Mouse (Mus musculus) c-Kit-positive CD71-positive TER-119-negative erythroid progenitor cells, embryonic 14.5 days (primary cell): ENCODE results near the gene Fat2.

ENCODE experiments used
- DNase-seq: peaks from one replicate; pipeline ENCODE4 v3.0.0-alpha.2; 2013; ENCODE audit warnings: low read depth

The Fat2 gene

DNA sequence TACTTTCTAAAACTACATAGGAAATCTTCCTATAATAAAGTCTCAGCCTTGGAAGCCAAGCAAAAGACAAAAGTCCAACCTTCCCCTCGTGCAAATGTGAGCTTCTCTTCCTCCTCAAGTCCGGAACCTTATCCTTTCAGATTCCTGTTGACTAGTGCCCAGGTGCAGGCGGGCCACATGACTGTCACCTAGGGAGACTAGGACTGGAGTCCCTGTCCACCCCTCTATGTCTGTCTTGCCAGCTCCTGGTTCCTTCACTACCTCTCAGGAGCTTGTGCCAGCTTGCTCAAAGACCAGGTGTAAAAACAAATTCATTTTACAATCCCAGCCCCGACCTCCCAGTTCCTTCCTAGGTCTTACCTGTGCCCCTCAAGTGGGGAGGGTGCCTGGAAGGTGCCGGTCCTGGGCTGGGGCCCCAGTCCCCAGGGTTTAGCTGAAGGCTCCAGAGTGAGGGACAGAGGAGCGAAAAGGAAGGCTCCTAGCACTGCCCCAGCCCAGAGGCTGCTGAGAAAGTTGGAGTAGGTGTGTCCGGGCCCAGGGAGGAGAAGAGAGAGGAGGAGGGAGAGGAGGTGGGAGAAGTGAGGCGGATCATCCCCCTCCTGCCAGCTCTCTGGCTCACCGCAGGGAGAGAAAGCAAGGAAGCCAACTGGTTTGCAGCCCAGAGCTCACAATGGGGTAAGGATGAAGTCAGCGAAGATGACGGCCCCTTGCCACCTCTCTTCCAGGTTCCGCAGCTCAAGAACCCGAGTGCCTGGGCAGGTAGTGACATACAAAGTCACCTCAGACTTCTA is at the start of gene Fat2:
TSS of gene Fat2 (minus strand) at position 464 of the 791 bp plus-strand sequence.
- no peak for DNase-seq

DNA sequence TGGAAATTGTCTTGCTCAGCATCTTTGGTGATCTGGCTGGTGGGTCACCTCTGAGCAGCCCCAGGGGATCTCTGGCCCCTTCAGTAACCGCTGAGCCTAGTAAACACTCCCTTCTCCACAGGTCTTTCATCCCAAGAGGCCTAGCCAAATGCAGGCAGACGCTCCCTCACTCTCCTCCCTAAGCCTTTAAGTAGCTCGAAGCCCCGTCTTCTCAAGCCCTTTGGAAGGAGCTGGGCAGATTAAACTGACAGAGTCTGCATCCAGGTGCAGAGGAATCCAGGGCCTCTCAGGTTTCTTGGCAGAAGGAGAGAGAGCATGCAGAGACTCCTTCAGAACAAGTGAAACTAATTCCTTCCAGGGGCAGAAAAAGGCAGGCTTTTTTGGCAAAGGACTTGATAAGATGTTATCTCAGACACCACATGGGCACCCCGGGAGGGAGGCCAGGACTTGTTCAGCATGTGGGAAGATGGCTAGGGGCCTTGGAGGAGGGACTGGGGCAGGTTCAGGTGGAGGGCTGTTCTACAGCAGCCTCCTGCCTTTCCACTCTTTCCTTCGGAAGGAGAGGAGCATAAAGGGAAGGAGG is 47.2 kb upstream of the Fat2 start:
- no peak for DNase-seq

- DNase-seq = no peak
Measured at GRCm38 (mm10) chr11:55380908-55381307, 44.5 kb upstream of the Fat2 start.

- DNase-seq = no peak
Measured at GRCm38 (mm10) chr11:55378371-55378770, 42.0 kb upstream of the Fat2 start.

- peak; percentile 15 for DNase-seq
Measured at GRCm38 (mm10) chr11:55373838-55374237, 37.5 kb upstream of the Fat2 start.

DNA sequence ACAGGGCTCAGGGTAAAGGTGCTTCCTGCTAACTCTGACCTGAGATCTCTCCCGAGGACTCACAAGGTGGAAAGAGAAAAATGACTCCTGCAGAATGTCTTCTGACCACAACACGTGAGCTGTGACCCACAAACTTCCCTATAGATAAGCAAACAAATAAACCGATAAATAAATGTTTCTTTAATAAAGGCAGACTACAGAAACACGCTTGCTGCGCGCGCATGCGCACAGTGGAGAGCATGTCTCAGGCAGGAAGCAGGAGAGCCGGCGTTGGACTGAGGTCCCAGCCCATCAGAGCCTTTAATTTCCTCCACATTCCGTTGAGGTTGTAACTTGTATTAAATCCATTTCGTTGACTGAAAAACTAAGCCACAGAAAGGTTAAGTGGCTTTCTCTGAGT is 37.0 kb upstream of the Fat2 start:
- DNase-seq = no peak

- no peak for DNase-seq
Measured at GRCm38 (mm10) chr11:55372001-55372400, 35.6 kb upstream of the Fat2 start.

DNA sequence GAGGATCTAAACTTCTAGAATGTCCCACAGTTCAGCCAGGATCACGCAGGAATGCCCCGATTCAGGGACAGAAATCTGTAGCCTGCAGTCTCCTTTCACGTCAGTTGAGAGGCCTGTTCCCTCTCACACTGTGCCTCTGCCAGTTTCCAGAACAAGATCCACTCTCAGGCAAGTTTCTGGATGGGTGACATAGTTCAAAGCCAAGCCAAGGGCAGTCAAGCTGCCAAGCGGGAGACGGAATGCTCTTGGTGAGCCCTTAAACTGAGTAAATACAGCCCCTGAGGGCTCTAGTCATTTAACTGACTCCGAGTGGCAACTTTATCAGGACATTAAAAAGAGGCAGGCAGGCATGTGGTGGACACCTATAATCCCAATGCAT is 32.7 kb upstream of the Fat2 start:
- DNase-seq = no peak

DNA sequence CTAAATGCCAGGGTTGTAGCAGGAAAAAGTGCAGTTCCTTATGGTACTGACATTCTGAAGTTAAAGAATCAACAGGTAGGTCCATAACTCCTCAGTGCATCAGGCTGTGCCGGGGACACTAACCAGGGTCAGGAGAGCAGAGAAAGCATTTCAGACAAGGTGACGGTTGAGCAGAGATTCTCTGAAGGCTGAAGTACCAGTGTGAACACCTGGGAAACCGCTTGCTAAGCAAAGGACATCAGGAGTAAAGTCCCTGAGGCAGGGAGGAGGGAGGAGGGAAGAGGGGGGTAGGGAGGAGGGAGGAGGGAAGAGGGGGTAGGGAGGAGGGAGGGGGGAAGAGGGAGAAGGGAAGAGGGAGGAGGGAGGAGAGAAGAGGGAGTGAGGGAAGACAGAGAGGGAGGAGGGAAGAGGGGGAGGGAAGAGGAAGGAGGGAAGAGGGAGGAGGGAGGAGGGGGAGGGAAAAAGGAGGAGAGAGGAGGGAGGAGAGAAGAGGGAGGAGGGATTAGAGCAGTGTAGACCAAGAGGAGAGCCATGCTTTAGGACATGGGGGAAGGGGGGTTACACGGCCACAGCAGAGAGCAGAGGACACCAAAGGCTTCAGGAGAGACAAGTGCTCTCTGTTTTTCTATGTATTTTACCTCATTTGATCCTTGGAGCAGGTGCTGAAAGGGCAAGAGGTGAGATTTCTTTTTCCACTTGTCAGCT is 32.2 kb upstream of the Fat2 start:
- no peak for DNase-seq

DNA sequence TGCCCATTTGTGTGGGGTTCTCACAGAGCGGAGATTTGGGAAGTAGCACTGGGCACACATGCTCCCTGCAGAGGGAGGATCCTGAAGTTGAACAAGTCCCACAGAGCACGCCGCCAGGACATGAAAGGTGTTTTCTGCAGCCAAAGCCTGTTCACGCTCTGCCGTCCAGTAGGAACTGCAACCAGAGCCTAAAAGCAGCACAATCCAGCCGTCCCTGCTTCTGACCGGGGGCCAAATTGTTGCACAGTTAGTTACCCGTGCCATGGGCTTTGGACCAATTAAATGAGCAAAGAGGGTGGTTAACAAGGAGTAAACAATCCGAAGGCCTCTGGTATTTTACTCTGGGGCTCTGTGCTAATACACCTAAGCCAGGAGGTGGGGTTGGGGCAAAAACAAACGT is 31.4 kb upstream of the Fat2 start:
- no peak for DNase-seq

DNA sequence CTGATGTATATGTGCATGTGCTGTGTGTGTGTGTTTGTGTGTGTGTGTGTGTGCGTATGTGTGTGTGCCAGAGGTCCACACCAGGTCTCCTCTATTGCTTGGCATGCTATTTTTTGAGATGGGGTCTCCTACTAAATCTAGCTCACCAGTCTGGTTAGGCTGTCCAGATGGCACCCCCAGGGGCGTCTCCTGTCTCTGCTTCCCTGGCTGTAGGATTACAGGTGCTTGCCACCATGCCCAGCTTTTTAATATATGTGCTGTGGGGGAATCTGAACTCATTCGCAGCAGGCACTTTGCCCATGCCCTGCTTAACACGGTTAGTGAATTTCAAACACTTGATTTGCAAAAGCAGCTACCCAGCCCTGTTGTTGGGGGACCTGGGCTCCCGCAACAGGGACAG is 29.5 kb upstream of the Fat2 start:
- DNase-seq = no peak

GRCm38 (mm10) chr11:55365242-55365641 is 28.9 kb upstream of the Fat2 start:
- DNase-seq = no peak

GRCm38 (mm10) chr11:55364662-55365061 is 28.3 kb upstream of the Fat2 start:
- no peak for DNase-seq

DNA sequence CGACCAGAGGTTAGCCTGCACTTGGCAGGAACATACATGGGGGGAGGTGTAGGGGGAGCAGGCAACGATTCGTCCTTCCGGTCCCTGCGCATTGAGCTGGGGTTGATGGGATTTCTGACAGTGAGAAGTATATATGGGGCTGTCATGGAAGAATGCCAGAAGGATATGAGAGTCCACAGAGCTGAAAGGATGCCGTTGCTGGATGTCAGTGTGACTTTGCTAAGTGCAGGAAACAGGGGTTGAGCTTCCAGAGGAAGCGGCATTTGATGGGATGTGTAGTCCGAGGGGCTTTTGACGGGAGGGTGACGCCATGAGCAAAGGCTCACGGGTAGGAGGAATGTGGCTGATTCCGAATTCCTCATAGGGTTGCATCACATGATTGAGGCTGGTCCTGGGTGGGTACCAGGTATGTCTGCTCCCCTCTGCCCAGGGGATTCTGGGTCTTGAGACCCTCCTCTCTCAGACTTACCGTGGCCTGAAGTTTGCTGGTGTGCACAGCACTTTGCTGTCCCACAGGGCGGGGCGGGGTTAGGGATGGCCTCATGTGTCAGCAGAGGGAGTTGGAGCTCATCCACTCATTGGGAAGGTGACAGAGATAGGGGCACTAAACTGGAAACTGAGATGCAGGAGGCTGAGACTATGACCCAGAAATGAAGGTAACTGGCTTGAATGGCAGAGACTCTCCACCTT is 21.9 kb upstream of the Fat2 start:
- no peak for DNase-seq

DNA sequence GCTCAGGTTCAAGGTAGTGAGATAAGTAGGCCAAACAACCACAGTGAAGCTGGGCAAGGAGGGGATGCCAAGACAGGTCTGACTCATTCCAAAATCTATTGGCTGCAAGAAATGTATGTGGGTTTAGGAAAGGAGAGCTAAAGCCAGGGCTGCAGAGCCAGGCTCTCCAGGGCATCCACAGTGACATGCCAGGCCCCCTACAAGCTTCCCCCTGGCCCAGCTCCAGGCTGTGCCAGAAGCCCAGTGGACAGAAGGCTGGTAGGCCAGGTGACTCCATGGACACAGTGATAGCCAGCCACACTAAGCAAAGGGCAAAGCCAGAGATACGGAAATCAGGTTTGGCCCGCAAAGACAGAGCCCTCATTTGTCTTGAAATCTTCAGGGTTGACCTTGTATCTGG is 20.5 kb upstream of the Fat2 start:
- no peak for DNase-seq

- no peak for DNase-seq
Measured at GRCm38 (mm10) chr11:55341961-55342371, 5.6 kb upstream of the Fat2 start.

GRCm38 (mm10) chr11:55340789-55341188 is 4.4 kb upstream of the Fat2 start:
- DNase-seq = no peak

- DNase-seq = no peak
Measured at GRCm38 (mm10) chr11:55337032-55337769, 837 bp upstream of the Fat2 start.

- no peak for DNase-seq
Measured at GRCm38 (mm10) chr11:55335314-55336076, 869 bp downstream of the Fat2 start.

DNA sequence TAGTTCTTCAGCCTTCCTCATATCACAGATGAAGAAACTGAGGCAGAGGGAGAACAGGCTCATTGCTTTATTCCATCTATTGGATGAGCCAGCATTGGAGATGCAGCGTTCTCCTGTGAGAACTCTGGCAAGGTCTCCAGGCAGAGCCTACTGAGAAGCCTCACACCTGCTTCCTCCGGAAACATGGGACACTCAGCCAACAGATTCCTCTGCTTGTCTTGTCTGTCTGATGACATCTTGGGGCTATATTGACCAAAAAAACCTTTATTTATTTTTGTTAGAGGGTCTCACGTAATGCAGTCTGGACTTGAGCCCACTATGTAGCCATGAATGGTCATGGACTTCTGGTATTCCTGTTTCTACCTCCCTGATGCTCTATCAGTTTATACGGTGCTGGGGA is 1.8 kb downstream of the Fat2 start:
- no peak for DNase-seq

GRCm38 (mm10) chr11:55334063-55334462 is 2.3 kb downstream of the Fat2 start:
- DNase-seq = no peak
